Mouse (Mus musculus) retina, adult 2 months (tissue): Measurements from ENCODE around the gene Arid3b.

Experiments used
- DNase-seq: peaks from one replicate; pipeline ENCODE4 v3.0.0-alpha.2; 2012; ENCODE audit warnings: low read depth, low spot score

Gene Arid3b

GRCm38 (mm10) chr9:57829812-57830557 lies 6.6 kb downstream of the Arid3b start:
- DNase-seq: no peak

GRCm38 (mm10) chr9:57823397-57823796 lies 13.2 kb downstream of the Arid3b start:
- no peak for DNase-seq

- no peak for DNase-seq
Observed at GRCm38 (mm10) chr9:57822812-57823211, 13.8 kb downstream of the Arid3b start.

GRCm38 (mm10) chr9:57820186-57821080 lies 16.2 kb downstream of the Arid3b start:
- no peak for DNase-seq

GRCm38 (mm10) chr9:57817220-57817667 lies 19.3 kb downstream of the Arid3b start:
- peak; percentile 71 for DNase-seq

GRCm38 (mm10) chr9:57814866-57815265 lies 21.7 kb downstream of the Arid3b start:
- DNase-seq: no peak

- no peak for DNase-seq
Observed at GRCm38 (mm10) chr9:57814014-57814413, 22.6 kb downstream of the Arid3b start.

- DNase-seq: no peak
Observed at GRCm38 (mm10) chr9:57811793-57812733, 24.5 kb downstream of the Arid3b start.

GRCm38 (mm10) chr9:57810691-57811090 lies 25.9 kb downstream of the Arid3b start:
- no peak for DNase-seq

GRCm38 (mm10) chr9:57808771-57809310 lies 27.8 kb downstream of the Arid3b start:
- DNase-seq: no peak

- DNase-seq: no peak
Observed at GRCm38 (mm10) chr9:57807174-57807651, 29.4 kb downstream of the Arid3b start.

- DNase-seq: no peak
Observed at GRCm38 (mm10) chr9:57806066-57806481, 30.5 kb downstream of the Arid3b start.

- DNase-seq: no peak
Observed at GRCm38 (mm10) chr9:57805087-57805737, 31.4 kb downstream of the Arid3b start.

- DNase-seq: no peak
Observed at GRCm38 (mm10) chr9:57803839-57804238, 32.8 kb downstream of the Arid3b start.

GRCm38 (mm10) chr9:57803047-57803446 lies 33.5 kb downstream of the Arid3b start:
- DNase-seq: no peak

- DNase-seq: no peak
Observed at GRCm38 (mm10) chr9:57800325-57800975, 36.1 kb downstream of the Arid3b start.

GRCm38 (mm10) chr9:57798725-57799253 lies 37.8 kb downstream of the Arid3b start:
- no peak for DNase-seq

- no peak for DNase-seq
Observed at GRCm38 (mm10) chr9:57797456-57797855, 39.1 kb downstream of the Arid3b start.

- no peak for DNase-seq
Observed at GRCm38 (mm10) chr9:57789733-57790132, 46.9 kb downstream of the Arid3b start.

- no peak for DNase-seq
Observed at GRCm38 (mm10) chr9:57782656-57783055, 53.9 kb downstream of the Arid3b start.
